Mouse (Mus musculus) MEL (cell line): ENCODE data around the gene Grin3b.

ENCODE experiments used
- E2F4 ChIP-seq: IDR thresholded peaks from 2 replicates; pipeline ENCODE4 v1.6.1; 2011; ENCODE audit warnings: low read depth, low read length, improper control_type of control experiment, borderline replicate concordance
- GATA1 ChIP-seq: IDR thresholded peaks from 2 replicates; pipeline ENCODE4 v1.6.1; 2011; ENCODE audit warnings: low read depth, low read length, improper control_type of control experiment
- MAFK ChIP-seq: IDR thresholded peaks from 2 replicates; pipeline ENCODE4 v1.6.1; 2011; ENCODE audit warnings: low read depth, mild to moderate bottlenecking, low read length, improper control_type of control experiment, borderline replicate concordance
- POLR2A ChIP-seq, 2 experiments: IDR thresholded peaks; 2 replicates each; pipeline ENCODE4 v1.6.1; 2011 to 2012; ENCODE audit warnings: low read length in 2 of 2, mild to moderate bottlenecking in 2 of 2, control low read depth in 1 of 2, improper control_type of control experiment in 1 of 2, low read depth in 1 of 2, moderate library complexity in 1 of 2; ENCODE audit not compliant: control insufficient read depth in 1 of 2, insufficient read depth in 1 of 2, poor library complexity in 1 of 2
- RAD21 ChIP-seq: IDR thresholded peaks from 2 replicates; pipeline ENCODE4 v1.6.1; 2011; ENCODE audit warnings: mild to moderate bottlenecking, low read depth, low read length, improper control_type of control experiment

DNA sequence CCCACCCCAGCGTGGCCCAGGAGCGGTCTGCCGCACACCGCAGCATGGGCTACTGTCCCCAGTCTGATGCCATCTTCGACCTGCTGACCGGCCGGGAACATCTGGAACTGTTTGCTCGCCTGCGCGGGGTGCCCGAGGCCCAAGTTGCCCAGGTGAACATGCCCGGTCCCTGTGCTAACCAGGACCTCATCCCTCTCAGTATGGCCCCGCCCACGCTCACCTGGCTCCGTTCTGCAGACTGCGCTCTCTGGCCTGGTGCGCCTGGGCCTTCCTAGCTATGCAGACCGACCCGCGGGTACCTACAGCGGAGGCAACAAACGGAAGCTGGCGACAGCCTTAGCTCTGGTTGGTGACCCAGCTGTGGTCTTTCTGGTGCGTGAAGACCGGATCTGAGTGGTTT, 43.1 kb downstream of the Grin3b start:
- no peak for TF ChIP-seq POLR2A (IDR thresholded peaks at IDR 0.05; ENCODE audit: control insufficient read depth in 1 of 2, insufficient read depth in 1 of 2, low read depth in 1 of 2, low read length in 2 of 2, poor library complexity in 1 of 2)
- TF ChIP-seq RAD21 = no peak
- TF ChIP-seq GATA1 = no peak
- no peak for TF ChIP-seq MAFK
- TF ChIP-seq E2F4 = no peak
